Mouse (Mus musculus): ENCODE results near the gene Nek9. TPM values are rescaled to one million over a fixed set of nuclear protein-coding genes. Genes with fewer than 3 reads are reported as not detected.

The Nek9 gene
- polyA plus RNA-seq, 1 experiment: 0.15 TPM

DNA sequence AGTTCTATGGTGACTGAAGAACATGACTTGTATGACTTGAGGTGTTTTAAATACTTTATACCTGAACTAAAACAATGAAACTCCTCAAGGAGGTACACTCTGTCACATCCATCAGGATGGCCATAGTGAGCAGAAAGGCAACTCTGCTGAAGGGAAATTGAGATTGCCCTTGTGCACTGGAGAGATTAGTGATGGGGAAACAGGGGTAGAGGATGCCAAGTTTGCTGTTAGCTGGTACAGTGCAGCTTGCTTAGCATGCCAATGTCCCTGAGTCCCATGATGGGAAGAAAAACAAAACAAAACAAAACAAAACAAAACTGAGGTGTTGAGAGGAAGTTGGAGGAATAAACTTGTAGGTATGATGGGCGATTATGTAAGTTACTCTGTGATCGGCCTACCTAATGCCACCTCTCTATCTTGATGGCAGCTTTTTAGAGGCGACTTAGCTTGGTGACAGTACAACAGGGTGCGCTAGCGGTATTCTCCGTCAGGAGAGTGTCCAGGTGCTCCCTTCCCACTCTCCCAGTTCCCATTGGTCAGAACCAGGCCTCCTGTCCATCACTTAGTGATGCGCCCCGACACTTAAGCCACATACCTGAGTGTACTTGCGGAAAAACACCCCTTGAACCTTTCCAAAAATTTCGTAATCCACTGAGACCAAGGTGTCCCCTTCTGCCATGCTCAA is 59.6 kb downstream of the Nek9 start:
- Histone ChIP-seq H3K4me1 (ENCODE audit: control insufficient read depth) (peaks cover 42% of the 10 kb centered on the region), H3K27me3 (ENCODE audit: control insufficient read depth) (no peaks in the 10 kb centered on the region), H3K4me3 (replicated peaks) (peak overlapping the region; percentile 87), H3K36me3 (ENCODE audit: control insufficient read depth) (peaks cover 41% of the 10 kb centered on the region), H3K9me3 (ENCODE audit: control insufficient read depth, low read length) (peaks cover 4% of the 10 kb centered on the region; the same call in 1 of the 2 replicates)
- TF ChIP-seq TAL1 (IDR thresholded peaks at IDR 0.05; ENCODE audit: low read length) (no peak), GATA1 (IDR thresholded peaks at IDR 0.05; ENCODE audit: low read length) (peak; percentile 65; the same call in 1 of the 2 replicates)

DNA sequence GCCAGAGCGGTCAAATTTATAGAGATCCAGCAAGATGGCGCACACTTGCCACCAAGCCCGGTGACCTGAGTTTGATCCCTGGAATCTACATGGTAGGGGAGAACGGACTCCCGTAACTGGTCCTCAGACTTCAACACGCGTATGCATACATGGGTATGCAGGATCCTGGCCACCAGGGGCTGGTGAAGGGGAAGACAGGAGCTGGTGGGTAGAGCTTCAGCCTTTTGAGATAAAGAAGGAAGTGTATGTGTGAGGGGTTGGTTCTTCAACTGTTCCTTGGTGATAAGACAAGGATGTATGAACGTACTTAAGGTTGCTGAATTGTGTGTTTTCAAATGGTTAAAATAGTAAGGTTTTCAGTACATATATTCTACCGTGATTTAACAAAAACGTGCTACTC is 60.2 kb downstream of the Nek9 start:
- H3K4me3 ChIP-seq (replicated peaks): peak overlapping the region; percentile 87
- H3K9me3 ChIP-seq (ENCODE audit: control insufficient read depth, low read length): peaks cover 5% of the 10 kb centered on the region; the same call in 1 of the 2 replicates
- TF ChIP-seq GATA1 (IDR thresholded peaks at IDR 0.05; ENCODE audit: low read length) (no peak), TAL1 (IDR thresholded peaks at IDR 0.05; ENCODE audit: low read length) (no peak)
- peaks cover 46% of the 10 kb centered on the region for H3K36me3 ChIP-seq (ENCODE audit: control insufficient read depth)
- no peaks in the 10 kb centered on the region for H3K27me3 ChIP-seq (ENCODE audit: control insufficient read depth)
- H3K4me1 ChIP-seq (ENCODE audit: control insufficient read depth): peaks cover 45% of the 10 kb centered on the region

DNA sequence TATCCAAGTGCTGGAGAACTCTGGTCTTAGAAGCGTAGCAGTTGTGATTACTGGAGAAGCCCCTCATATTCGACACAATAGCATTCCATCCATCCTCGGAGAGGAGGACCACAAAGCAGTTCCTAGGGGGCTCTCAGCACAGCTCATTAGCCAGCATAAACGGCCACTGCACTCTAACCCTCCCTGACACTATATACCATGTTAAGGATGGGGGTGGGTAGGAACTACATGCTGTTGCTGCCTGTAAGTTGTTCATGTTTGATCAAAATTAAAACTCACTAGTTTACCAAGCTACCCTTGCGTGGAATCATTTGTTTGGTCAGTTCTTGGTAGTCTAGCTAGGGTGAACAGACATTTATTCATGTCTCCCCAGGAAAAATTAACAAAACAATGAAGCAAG is 62.9 kb downstream of the Nek9 start:
- peaks cover 60% of the 10 kb centered on the region for H3K4me1 ChIP-seq (ENCODE audit: control insufficient read depth)
- no peak for TF ChIP-seq GATA1 (IDR thresholded peaks at IDR 0.05; ENCODE audit: low read length)
- TF ChIP-seq TAL1 (IDR thresholded peaks at IDR 0.05; ENCODE audit: low read length): no peak
- H3K4me3 ChIP-seq (replicated peaks): no peak overlapping the region
- peaks cover 5% of the 10 kb centered on the region; the same call in 1 of the 2 replicates for H3K9me3 ChIP-seq (ENCODE audit: control insufficient read depth, low read length)
- no peaks in the 10 kb centered on the region for H3K27me3 ChIP-seq (ENCODE audit: control insufficient read depth)
- peaks cover 46% of the 10 kb centered on the region for H3K36me3 ChIP-seq (ENCODE audit: control insufficient read depth)

DNA sequence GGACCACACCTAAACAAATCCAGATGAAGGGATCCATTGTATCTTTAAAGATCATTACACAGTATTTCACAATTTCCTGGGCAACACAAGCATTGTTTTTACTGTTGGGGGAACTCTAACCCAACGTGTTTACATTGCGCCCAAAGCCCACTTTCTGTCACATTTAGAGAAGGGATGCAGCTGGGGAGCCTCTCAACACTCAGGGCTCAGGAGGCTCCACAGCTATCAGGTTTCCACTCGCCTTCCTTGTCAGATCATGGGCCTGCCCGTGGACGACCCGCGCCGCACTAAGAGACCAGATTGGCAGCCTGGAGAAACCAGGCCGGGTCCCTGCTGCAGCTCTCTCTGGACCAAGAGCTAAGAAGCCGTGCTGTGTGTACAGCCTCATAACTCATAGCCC is 65.7 kb downstream of the Nek9 start:
- Histone ChIP-seq H3K36me3 (ENCODE audit: control insufficient read depth) (peaks cover 47% of the 10 kb centered on the region), H3K4me3 (replicated peaks) (no peak overlapping the region), H3K4me1 (ENCODE audit: control insufficient read depth) (peaks cover 55% of the 10 kb centered on the region), H3K27me3 (ENCODE audit: control insufficient read depth) (no peaks in the 10 kb centered on the region), H3K9me3 (ENCODE audit: control insufficient read depth, low read length) (peaks cover 5% of the 10 kb centered on the region; the same call in 1 of the 2 replicates)
- TF ChIP-seq TAL1 (IDR thresholded peaks at IDR 0.05; ENCODE audit: low read length) (no peak), GATA1 (IDR thresholded peaks at IDR 0.05; ENCODE audit: low read length) (no peak)

DNA sequence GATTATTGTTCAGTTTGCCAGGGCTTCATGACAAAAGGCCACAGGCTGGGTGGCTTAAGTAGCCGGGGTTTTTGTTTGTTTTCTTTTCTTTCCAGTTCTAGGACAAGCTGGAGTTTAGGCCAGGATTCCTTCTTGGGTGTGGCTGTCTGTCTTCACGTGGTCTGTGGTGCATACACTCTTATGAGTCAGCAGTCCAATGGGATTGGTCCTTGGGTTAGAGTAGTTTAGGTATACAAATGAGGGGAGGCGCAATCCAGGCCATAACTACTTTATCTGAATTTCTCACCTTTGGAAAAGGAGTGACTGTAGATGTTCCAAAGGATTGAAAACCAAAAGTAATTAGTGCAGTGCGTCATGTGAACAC is 67.3 kb downstream of the Nek9 start:
- TF ChIP-seq GATA1 (IDR thresholded peaks at IDR 0.05; ENCODE audit: low read length) (no peak), TAL1 (IDR thresholded peaks at IDR 0.05; ENCODE audit: low read length) (no peak)
- H3K36me3 ChIP-seq (ENCODE audit: control insufficient read depth): peaks cover 31% of the 10 kb centered on the region
- H3K27me3 ChIP-seq (ENCODE audit: control insufficient read depth): no peaks in the 10 kb centered on the region
- peaks cover 5% of the 10 kb centered on the region for H3K9me3 ChIP-seq (ENCODE audit: control insufficient read depth, low read length)
- H3K4me3 ChIP-seq (replicated peaks): no peak overlapping the region
- H3K4me1 ChIP-seq (ENCODE audit: control insufficient read depth): peaks cover 42% of the 10 kb centered on the region

DNA sequence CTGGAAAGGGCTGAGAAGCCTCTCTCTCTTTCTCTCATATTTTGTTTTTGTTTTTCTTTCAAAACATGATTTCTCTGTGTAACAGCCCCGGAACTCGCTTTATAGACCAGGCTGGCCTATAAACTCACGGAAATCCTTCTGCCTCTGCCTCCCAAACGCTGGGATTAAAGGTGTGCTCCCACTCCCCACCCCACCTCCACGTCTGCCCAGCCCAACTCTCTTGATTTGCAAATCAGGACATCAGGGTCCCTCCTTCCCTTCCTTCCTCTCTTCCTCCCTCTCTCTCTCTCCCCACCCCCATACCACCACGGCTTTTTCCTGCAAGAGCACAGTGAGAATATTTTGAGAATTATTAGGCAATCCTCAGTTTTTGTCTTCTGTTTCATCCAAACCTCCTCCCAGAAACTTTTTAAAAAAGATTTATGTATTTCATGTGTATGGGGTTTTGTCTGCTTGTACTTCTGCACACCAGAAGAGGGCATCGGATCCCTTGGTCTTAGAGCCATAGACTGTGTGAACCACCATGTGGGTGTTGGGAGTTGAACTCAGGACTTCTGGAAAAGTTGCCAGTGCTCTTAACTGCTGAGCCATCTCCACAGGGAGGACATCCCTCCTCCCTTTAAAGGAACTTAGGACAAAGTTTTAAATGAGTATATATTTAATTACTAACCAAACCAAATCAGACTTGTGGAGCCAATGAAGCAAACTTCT is 67.9 kb downstream of the Nek9 start:
- no peaks in the 10 kb centered on the region for H3K27me3 ChIP-seq (ENCODE audit: control insufficient read depth)
- H3K9me3 ChIP-seq (ENCODE audit: control insufficient read depth, low read length): peaks cover 5% of the 10 kb centered on the region
- peaks cover 27% of the 10 kb centered on the region for H3K36me3 ChIP-seq (ENCODE audit: control insufficient read depth)
- H3K4me1 ChIP-seq (ENCODE audit: control insufficient read depth): peaks cover 42% of the 10 kb centered on the region
- TF ChIP-seq TAL1 (IDR thresholded peaks at IDR 0.05; ENCODE audit: low read length): no peak
- TF ChIP-seq GATA1 (IDR thresholded peaks at IDR 0.05; ENCODE audit: low read length): no peak
- no peak overlapping the region for H3K4me3 ChIP-seq (replicated peaks)

DNA sequence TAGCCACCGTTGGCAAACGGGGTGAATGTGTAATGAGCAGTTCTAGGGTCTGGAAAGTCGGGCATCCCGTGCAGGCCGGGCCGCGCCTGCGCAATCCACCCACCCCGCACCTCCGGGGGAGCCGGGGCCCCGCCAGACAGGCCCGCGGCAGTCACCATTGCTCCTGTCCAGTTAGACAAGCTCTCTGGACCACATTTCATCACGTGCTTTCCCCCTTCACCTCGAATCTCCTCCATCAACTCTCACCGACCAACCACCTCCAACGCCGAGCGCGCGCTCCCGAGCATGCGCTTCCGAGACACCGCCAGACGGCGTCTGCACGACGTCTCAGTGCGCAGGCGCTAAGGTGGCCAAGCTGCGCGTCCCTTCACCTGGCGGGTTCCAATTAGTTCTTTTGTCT is 68.8 kb downstream of the Nek9 start, which contains the start of gene Mlh3:
Gene Mlh3, minus strand, starts transcription at position 281 of the 400 bp plus-strand sequence.
- no peak for TF ChIP-seq TAL1 (IDR thresholded peaks at IDR 0.05; ENCODE audit: low read length)
- TF ChIP-seq GATA1 (IDR thresholded peaks at IDR 0.05; ENCODE audit: low read length): no peak

DNA sequence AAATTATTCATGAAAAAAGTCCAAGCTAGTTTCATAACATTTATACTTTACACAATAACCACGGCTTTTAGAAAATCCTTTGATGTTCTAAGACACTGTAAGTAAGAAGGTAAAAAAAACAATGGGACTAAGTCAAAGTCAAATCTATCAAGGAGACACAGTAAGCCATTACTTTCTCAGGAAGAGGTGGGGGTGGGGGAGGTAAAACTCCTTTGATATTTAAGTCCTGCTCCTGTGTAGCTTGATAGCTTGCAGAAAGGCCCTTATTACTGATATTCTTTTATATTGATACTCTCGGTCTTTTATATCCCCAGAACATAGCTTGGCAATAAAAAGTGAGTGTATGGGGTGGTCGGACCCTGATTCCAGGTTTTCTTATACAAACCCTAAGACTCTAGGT is 69.3 kb downstream of the Nek9 start:
- TF ChIP-seq GATA1 (IDR thresholded peaks at IDR 0.05; ENCODE audit: low read length): no peak
- no peak for TF ChIP-seq TAL1 (IDR thresholded peaks at IDR 0.05; ENCODE audit: low read length)
- Histone ChIP-seq H3K36me3 (ENCODE audit: control insufficient read depth) (peaks cover 12% of the 10 kb centered on the region), H3K27me3 (ENCODE audit: control insufficient read depth) (no peaks in the 10 kb centered on the region), H3K4me1 (ENCODE audit: control insufficient read depth) (peaks cover 42% of the 10 kb centered on the region), H3K9me3 (ENCODE audit: control insufficient read depth, low read length) (peaks cover 4% of the 10 kb centered on the region), H3K4me3 (replicated peaks) (peak overlapping the region; percentile 90)

More for the DNA sequence above, 68.8 kb downstream of the Nek9 start, which contains the start of gene Mlh3:
- Histone ChIP-seq H3K4me3 (replicated peaks) (peak within 1 kb of the TSS; percentile 90), H3K27me3 (ENCODE audit: control insufficient read depth) (no peaks in the 10 kb centered on the region), H3K36me3 (ENCODE audit: control insufficient read depth) (peaks cover 17% of the 10 kb centered on the region), H3K4me1 (ENCODE audit: control insufficient read depth) (peaks cover 42% of the 10 kb centered on the region), H3K9me3 (ENCODE audit: control insufficient read depth, low read length) (peaks cover 5% of the 10 kb centered on the region)

DNA sequence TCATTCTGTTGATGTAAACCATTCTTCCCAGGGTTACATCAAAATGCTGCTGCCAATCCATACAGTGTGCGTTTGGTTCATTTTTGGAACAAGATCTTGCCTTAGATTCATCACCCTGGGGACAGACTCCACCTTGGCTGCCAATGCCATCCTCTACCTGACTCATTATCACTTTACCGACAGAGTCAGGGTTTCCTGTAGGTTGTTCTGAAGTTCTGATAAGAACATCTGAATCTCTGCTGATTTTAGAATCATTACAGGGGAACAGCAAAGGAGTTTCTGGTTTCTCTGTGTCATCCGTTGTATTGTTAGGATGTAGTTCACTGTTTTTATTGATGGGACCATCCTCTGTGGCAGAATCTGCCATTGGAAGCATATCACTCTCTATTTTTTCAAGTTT is 72.9 kb downstream of the Nek9 start:
- Histone ChIP-seq H3K36me3 (ENCODE audit: control insufficient read depth) (peaks cover 5% of the 10 kb centered on the region), H3K4me1 (ENCODE audit: control insufficient read depth) (peaks cover 21% of the 10 kb centered on the region), H3K27me3 (ENCODE audit: control insufficient read depth) (no peaks in the 10 kb centered on the region), H3K4me3 (replicated peaks) (no peak overlapping the region), H3K9me3 (ENCODE audit: control insufficient read depth, low read length) (no peaks in the 10 kb centered on the region; the same call in 1 of the 2 replicates)
- TF ChIP-seq GATA1 (IDR thresholded peaks at IDR 0.05; ENCODE audit: low read length): no peak
- no peak for TF ChIP-seq TAL1 (IDR thresholded peaks at IDR 0.05; ENCODE audit: low read length)
